Mouse (Mus musculus) midbrain, embryonic 10.5 days (tissue): ENCODE results near the gene Arhgap10. TPM values are rescaled to one million over a fixed set of nuclear protein-coding genes. Genes with fewer than 3 reads are reported as not detected.

ENCODE experiments used
- DNase-seq: peaks from one replicate; pipeline ENCODE4 v3.0.0-alpha.2; 2017; ENCODE audit warnings: low spot score
- H3K27ac ChIP-seq: fragments of 300-500 bp; sonication (generic); replicated peaks from 2 replicates; pipeline ENCODE4 v1.5.1; 2016; ENCODE audit warnings: mild to moderate bottlenecking
- H3K27me3 ChIP-seq: fragments of 300-500 bp; sonication (generic); 2 replicates; pipeline ENCODE4 v1.6.1; 2016; ENCODE audit warnings: low read depth, mild to moderate bottlenecking; ENCODE audit not compliant: poor library complexity, severe bottlenecking
- H3K36me3 ChIP-seq: fragments of 300-500 bp; sonication (generic); 2 replicates; pipeline ENCODE4 v1.6.1; 2016; ENCODE audit warnings: mild to moderate bottlenecking, moderate library complexity
- H3K4me1 ChIP-seq: fragments of 300-500 bp; sonication (generic); 2 replicates; pipeline ENCODE4 v1.6.1; 2016
- H3K4me3 ChIP-seq: fragments of 300-500 bp; sonication (generic); 2 replicates; pipeline ENCODE4 v1.5.1; 2016; ENCODE audit warnings: mild to moderate bottlenecking, moderate library complexity
- H3K9me3 ChIP-seq: fragments of 300-500 bp; sonication (generic); replicated peaks from 2 replicates; pipeline ENCODE4 v1.6.1; 2016; ENCODE audit warnings: mild to moderate bottlenecking
- WGBS: fragments of 180-500 bp; shearing (Covaris S2); methylation state at CpG from one replicate; pipeline ENCODE4 v1.1.7; 2016; 5-methylcytosine and 5-hydroxymethylcytosine counted together
- polyA plus RNA-seq: library from polyadenylated mRNA; unstranded; fragments of >200 nt; fragmentation: Nextera tagmentation; extraction: Ambion mirVana; gene quantifications from 2 replicates; pipeline ENCODE4 v1.2.1, GENCODE M21; 2016

Arhgap10 gene
- polyA plus RNA-seq, 1 experiment from 2014 or later, result 16.5 TPM

DNA sequence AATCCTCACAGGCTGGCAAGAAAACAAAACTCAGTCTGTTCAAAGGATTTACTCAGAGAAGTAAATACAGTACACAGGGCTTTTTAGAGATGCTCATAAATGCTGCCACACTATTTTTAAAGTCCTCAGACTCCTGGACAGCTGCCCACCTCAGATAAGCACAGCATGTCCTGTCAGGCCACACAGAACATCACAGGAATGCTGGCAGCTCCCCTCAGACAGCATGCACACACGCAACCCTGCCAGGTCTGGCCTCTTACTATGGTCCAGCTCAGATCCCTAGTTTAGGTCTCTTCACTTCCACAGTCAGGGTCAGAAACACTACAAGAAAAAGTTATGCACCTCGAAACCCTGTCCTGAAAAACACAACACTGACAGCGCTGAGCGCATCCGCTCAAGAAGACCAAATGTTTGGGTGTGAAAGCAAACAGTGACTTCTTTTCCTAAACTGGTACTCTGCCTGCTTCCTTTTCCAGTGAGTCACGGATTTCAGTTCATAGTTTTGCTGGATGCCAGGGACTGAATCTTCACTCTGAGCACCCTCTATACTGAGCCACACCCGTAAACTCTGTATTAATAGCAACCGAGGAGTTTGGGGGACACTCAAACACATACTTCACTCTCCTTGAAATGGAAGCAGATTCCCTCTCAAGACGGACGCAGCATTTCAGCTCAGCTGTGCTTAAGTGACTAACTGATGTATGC, 73.4 kb downstream of the Arhgap10 start:
- no peak for DNase-seq
- no peak overlapping the region for H3K4me3 ChIP-seq
- H3K27me3 ChIP-seq, result no peaks in the 10 kb centered on the region
- peaks cover 8% of the 10 kb centered on the region for H3K4me1 ChIP-seq
- no peaks in the 10 kb centered on the region; the same call in 1 of the 2 replicates for H3K9me3 ChIP-seq
- WGBS, result 86% methylated on average over 10 of the region's 10 CpGs
- 0 out of 2 replicates have a peak overlapping the region, but pooled peaks have one; percentile 4 for H3K27ac ChIP-seq
- no peaks in the 10 kb centered on the region for H3K36me3 ChIP-seq

DNA sequence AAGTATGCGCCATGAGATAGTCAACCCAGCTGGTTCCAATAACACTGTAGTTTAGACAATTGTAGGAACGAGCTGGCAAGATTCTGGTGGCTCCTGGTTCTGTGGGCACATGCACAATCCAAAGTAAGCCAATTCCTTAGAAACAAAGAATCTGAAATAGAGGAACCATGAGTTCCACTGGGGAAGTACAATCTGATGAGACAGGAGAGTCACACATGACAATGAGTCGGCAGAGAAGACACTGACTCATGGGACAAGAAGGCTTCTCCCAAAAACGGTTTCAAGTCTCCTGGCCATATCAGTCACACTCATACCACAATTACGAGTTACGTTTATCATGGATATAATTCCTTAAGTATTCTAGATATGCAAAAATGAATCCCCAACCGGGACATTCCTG, 75.3 kb downstream of the Arhgap10 start:
- 93% methylated on average over 7 of the region's 7 CpGs for WGBS
- Histone ChIP-seq H3K36me3 (no peaks in the 10 kb centered on the region), H3K9me3 (no peaks in the 10 kb centered on the region), H3K27me3 (no peaks in the 10 kb centered on the region), H3K4me1 (peaks cover 12% of the 10 kb centered on the region), H3K4me3 (no peak overlapping the region), H3K27ac (no peak overlapping the region)
- no peak for DNase-seq

DNA sequence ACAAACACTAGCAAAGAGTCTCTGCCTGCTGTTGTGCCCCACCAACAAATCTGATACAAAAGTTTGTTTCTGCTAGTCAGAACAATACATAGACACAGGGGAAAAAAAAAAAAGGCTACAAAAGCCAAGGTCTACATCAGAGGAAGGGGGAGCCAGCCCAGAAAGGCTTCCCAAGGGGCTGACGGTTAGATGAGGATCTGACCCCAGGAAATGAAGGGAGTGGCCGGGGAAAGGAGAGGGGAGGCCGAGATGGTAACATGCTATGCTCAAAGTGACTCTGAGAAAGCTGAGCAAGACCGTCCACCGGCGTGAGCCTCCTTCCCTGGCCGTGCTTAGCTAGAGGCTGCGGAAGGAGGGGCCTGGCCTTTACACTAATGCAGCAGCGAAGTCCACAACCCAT, 76.8 kb downstream of the Arhgap10 start:
- DNase-seq, result no peak
- no peak overlapping the region for H3K27ac ChIP-seq
- H3K27me3 ChIP-seq, result no peaks in the 10 kb centered on the region
- H3K9me3 ChIP-seq, result no peaks in the 10 kb centered on the region
- WGBS, result 80% methylated on average over 9 of the region's 9 CpGs
- peaks cover 26% of the 10 kb centered on the region for H3K4me1 ChIP-seq
- H3K36me3 ChIP-seq, result no peaks in the 10 kb centered on the region
- no peak overlapping the region for H3K4me3 ChIP-seq

- H3K4me3 ChIP-seq, result no peak overlapping the region
- WGBS, result 87% methylated on average over 6 of the region's 6 CpGs
- H3K27ac ChIP-seq, result no peak overlapping the region
- H3K4me1 ChIP-seq, result peaks cover 31% of the 10 kb centered on the region
- no peaks in the 10 kb centered on the region for H3K9me3 ChIP-seq
- no peaks in the 10 kb centered on the region for H3K36me3 ChIP-seq
- no peak for DNase-seq
- H3K27me3 ChIP-seq, result no peaks in the 10 kb centered on the region
These were observed 77.4 kb downstream of the Arhgap10 start for GRCm38 (mm10) chr8:77440324-77440880.

- 95% methylated on average over 2 of the region's 2 CpGs for WGBS
- no peak overlapping the region for H3K27ac ChIP-seq
These were observed 78.1 kb downstream of the Arhgap10 start for GRCm38 (mm10) chr8:77439670-77440069.

GRCm38 (mm10) chr8:77437807-77438493, 79.8 kb downstream of the Arhgap10 start:
- Histone ChIP-seq H3K36me3 (no peaks in the 10 kb centered on the region), H3K27me3 (no peaks in the 10 kb centered on the region), H3K27ac (no peak overlapping the region), H3K4me1 (peaks cover 39% of the 10 kb centered on the region), H3K4me3 (no peak overlapping the region), H3K9me3 (no peaks in the 10 kb centered on the region)
- no peak for DNase-seq
- 79% methylated on average over 9 of the region's 9 CpGs for WGBS

More at GRCm38 (mm10) chr8:77439670-77440069, 78.1 kb downstream of the Arhgap10 start:
- Histone ChIP-seq H3K4me3 (no peak overlapping the region), H3K36me3 (no peaks in the 10 kb centered on the region), H3K4me1 (peaks cover 31% of the 10 kb centered on the region), H3K9me3 (no peaks in the 10 kb centered on the region), H3K27me3 (no peaks in the 10 kb centered on the region)
- DNase-seq, result no peak

DNA sequence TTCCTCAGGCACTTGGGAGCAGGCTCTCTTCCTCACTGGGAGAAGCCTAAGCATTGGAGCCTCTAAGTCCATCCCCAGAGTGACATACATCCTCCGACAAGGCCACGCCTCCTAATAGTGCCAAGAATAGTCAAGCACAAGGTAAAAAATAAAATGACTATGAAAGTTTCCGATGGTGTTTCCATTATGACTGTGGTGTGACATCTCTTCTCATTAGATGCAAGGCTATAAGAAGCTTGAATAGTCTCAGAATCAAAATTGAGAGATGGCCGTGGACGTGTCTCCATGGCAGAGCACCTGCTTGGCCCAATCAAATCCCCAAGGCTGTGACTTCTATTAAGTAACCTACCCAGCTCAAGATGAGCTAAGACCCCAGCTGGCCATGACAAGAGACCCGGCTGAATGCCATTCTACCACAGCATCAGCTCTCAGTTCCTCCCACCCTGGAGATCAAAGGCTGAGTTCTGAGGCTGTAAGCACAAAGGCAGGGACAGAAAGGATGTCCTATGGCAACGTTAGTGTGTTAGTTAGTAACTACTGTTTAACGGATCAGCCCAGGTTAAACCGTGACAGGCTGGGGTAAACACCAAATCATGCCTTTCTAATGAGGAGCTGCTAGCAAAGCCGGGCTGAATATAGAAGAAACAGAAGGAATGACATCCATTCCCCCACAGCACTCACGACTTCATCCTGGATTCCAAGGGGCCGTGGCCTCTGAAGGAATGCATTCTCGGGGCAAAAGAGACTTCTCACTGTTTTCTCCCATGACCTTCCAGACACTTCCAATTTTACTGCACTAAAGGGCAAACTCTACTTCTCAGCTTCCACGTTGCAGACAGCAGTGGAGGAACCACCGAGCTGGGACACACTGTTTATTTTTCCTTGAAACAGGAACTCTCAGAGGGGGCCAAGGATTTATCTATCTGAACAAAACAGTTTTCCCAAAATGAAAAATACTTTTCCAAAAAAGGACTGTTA, 81.5 kb downstream of the Arhgap10 start:
- Histone ChIP-seq H3K4me3 (no peak overlapping the region), H3K27ac (0 out of 2 replicates have a peak overlapping the region, but pooled peaks have one; percentile 17), H3K36me3 (no peaks in the 10 kb centered on the region), H3K27me3 (no peaks in the 10 kb centered on the region), H3K9me3 (no peaks in the 10 kb centered on the region), H3K4me1 (peaks cover 44% of the 10 kb centered on the region)
- DNase-seq, result peak; percentile 38
- WGBS, result 35% methylated on average over 15 of the region's 15 CpGs

- peak overlapping the region; percentile 52 for H3K27ac ChIP-seq
- WGBS, result 48% methylated on average over 4 of the region's 4 CpGs
- H3K4me1 ChIP-seq, result peaks cover 40% of the 10 kb centered on the region
- no peaks in the 10 kb centered on the region for H3K36me3 ChIP-seq
- H3K9me3 ChIP-seq, result no peaks in the 10 kb centered on the region
- no peaks in the 10 kb centered on the region for H3K27me3 ChIP-seq
- DNase-seq, result no peak
- H3K4me3 ChIP-seq, result no peak overlapping the region
These were observed 84.5 kb downstream of the Arhgap10 start for GRCm38 (mm10) chr8:77433221-77433620.

GRCm38 (mm10) chr8:77432726-77433125, 85.0 kb downstream of the Arhgap10 start:
- peaks cover 37% of the 10 kb centered on the region for H3K4me1 ChIP-seq
- H3K4me3 ChIP-seq, result no peak overlapping the region
- H3K27ac ChIP-seq, result peak overlapping the region; percentile 52
- no peaks in the 10 kb centered on the region for H3K36me3 ChIP-seq
- H3K27me3 ChIP-seq, result no peaks in the 10 kb centered on the region
- DNase-seq, result no peak
- WGBS, result 73% methylated on average over 10 of the region's 10 CpGs
- H3K9me3 ChIP-seq, result no peaks in the 10 kb centered on the region

DNA sequence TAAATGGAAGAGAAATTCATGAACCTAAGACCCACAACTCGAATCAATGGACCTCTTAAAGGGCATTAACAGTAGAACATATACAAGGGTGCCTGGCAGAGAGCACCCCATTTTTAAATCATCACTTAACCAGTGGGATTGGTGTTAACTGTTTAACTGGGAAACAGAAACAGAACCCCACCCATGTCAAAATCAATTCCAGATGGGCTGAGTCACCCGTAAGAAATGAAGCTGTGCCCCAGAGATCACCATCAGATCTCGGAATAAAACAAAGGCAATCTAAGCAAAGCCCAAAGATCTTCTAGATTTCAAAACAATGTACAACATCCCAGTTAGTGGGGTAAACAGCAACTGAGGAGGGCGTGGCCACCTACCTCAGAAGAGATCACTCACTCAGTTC, 89.3 kb downstream of the Arhgap10 start:
- no peak overlapping the region for H3K27ac ChIP-seq
- no peaks in the 10 kb centered on the region for H3K27me3 ChIP-seq
- H3K36me3 ChIP-seq, result no peaks in the 10 kb centered on the region
- peaks cover 14% of the 10 kb centered on the region for H3K4me1 ChIP-seq
- H3K4me3 ChIP-seq, result no peak overlapping the region
- no peak for DNase-seq
- 79% methylated on average over 4 of the region's 4 CpGs for WGBS
- H3K9me3 ChIP-seq, result no peaks in the 10 kb centered on the region

DNA sequence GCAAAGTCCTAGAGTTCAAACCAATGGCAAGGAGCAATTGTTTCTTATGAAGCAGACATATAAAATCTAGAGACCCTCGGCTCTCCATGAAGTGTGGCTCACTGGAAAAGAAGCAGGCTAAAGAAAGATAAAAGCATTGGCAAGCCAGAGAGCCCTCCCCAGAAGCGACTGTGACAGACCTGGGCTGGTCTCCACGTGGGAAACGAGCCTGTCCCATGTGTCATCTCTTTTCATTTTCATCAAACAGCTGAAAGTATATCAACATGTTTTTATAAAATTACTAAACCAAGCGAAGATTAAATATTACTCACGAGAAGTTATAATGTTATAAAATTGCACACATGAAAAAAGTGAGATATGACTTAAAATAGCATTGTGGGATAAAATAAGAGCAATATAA, 89.7 kb downstream of the Arhgap10 start:
- Histone ChIP-seq H3K27ac (no peak overlapping the region), H3K4me3 (no peak overlapping the region), H3K36me3 (no peaks in the 10 kb centered on the region), H3K27me3 (no peaks in the 10 kb centered on the region), H3K9me3 (no peaks in the 10 kb centered on the region), H3K4me1 (peaks cover 13% of the 10 kb centered on the region)
- no peak for DNase-seq
- WGBS, result 78% methylated on average over 6 of the region's 6 CpGs

DNA sequence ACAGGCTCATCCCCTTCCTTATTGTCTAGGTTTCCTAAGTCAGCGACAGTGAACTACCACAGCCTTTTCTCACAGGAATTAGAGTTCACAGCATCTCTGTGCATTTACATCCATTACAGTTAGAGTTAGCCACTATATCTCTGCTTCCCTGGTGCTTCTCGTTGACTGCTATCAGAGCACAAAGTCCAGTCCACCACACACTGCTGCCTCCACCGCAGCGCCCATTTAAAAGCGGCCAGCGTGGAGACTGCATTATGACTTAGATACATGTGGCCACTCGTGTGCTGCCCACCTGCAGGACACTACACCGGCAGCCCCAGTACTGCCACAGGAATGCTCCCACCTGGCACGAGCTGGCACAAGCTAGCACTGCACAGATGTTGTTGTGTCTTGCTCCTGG, 90.3 kb downstream of the Arhgap10 start:
- H3K4me3 ChIP-seq, result no peak overlapping the region
- DNase-seq, result no peak
- no peaks in the 10 kb centered on the region for H3K36me3 ChIP-seq

More for the DNA sequence above, 90.3 kb downstream of the Arhgap10 start:
- WGBS, result 78% methylated on average over 9 of the region's 9 CpGs
- Histone ChIP-seq H3K9me3 (no peaks in the 10 kb centered on the region), H3K27me3 (no peaks in the 10 kb centered on the region), H3K27ac (no peak overlapping the region), H3K4me1 (peaks cover 8% of the 10 kb centered on the region)
